Mouse (Mus musculus): Measurements from ENCODE around the gene Sun2.

The Sun2 gene

DNA sequence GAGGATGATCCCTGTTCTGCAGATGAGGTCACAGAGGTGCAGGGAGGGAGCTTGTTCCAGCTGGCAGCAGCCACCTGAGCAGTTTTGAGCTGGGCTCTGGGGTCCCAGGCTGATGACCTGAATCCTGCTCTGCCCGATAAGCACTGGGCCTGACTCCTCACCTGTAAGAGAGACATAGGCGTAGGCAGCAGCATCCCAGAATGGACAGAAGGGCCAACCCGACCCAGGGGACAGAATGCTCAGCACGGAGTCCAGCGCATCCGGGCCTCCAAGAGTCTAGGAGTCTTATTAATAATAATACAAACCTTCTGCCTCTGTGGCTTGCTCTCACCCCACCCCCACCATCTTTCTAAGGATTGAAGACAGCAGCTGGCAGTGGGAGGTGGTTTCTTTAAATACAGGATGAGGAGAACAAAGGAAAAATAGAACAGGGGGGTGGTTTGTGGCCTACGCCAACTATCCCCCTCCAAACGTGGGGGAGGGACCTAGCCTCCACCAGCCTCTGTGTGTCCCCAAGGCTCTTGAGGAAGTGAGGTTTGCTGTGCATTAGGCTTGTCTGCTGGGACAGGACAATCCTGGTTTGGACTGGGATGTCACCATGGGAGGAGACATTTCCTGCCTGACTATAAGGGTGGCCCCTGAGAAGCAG, 13.8 kb upstream of the Sun2 start:
- no peak for DNase-seq (ENCODE audit: inconsistent ontology term)

DNA sequence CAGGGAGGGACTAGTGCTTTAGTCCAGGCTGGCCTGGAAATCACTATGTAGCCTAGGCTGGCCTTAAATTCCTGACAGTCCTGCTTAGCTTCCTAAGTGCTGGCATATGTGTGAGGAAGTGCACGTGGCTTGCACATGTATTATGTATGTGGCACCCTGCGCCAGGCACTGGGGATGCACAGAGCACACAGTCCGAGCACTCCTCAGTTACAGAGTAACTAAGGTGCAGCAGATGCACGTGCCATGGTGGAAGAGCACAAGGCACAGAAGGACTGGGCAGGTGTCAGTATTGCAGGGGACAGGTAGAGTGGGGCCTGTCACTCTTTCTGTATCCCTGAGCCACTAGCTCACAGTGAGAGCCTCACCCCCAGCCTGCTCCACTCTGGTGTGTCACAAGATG, 12.8 kb upstream of the Sun2 start:
- no peak for DNase-seq (ENCODE audit: inconsistent ontology term)

DNA sequence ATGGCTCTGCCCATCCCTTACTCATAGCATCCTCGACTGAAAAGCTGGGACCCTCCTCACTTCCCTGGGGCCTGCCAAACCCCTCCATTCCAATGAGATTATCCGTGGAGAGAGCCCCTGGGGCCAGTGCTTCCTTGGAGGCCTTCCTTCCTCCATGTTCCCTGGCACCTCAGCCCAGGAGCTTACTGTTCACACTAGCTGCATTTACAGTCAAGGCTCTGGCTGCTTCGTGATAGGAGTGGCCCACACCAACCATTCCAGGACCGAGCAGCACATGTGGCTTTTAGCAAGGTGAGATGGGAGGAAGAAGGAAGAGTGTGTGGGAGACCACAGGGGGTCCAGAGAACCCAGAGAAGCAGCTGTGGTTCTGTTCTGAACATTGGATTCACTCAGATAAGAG, 11.5 kb upstream of the Sun2 start:
- no peak for DNase-seq (ENCODE audit: inconsistent ontology term)

DNA sequence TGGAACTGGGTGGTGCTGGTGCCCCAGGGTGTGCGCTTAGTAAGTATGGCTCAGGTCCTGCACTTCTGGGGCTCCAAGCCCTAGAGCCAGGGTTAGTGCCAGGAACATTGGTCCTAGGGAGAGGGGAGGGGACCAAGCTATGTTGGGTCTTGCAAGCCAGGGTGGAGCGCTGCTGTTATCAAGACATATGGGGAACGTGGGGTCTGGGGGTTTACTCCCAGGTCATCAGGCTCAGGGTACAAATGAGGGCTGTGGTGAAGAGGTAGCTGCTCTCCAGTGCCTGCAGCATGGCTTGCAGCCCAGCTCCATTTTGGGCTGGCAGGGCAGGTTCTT, 11.1 kb upstream of the Sun2 start:
- no peak for DNase-seq (ENCODE audit: inconsistent ontology term)

DNA sequence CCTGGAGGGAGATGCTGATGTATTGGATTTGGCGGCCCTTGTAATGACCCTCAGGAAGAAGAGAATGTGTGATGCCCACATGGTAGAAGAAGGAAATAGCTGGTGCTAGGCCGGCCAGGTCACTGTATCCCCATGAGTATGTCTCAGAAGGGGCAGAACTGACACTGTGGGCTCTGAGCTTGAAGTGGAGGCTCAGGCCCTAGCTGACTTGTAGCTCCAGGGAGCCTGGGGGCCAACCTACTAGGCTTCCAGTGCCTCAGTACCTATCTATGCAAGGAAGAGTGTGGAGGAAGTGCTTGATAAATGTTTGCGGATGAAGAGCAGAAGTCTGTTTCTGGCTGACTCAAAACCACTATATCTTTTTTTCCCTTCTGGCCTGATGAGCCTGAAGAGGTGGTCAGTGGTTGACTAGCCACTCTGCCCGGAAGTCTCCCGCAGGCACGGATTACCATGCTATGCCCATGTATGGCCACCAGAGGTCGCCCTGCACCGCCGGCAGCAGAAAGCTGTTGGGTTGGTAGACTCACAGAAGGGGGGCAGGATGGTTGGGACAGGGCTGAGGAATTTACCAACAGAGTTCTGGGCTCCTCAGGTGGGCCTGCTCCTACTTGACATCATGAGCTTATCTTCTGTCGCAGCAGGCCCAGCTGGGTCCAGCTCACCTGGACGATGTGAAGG, 10.5 kb upstream of the Sun2 start:
- DNase-seq (ENCODE audit: inconsistent ontology term): peak; percentile 77

DNA sequence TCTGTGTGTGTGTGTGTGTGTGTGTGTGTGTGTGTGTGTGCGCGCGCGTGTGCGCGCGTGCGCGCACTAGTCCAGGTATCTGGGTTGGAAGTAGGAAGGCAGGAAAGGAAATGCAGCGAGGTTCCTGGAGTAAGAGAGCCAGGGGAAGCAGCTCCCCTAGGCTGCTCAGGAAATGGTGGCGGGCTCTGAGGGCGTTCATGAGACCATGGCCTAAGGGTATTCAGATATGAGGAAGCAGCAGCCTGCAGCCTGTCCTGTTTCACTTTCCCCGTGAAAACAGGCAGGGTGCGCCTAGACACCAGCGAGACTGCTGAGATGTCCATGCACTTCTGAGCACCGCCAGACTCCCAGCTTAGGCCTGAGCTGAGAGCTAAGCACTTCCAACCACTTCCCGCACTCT, 9.4 kb upstream of the Sun2 start:
- no peak for DNase-seq (ENCODE audit: inconsistent ontology term)

DNA sequence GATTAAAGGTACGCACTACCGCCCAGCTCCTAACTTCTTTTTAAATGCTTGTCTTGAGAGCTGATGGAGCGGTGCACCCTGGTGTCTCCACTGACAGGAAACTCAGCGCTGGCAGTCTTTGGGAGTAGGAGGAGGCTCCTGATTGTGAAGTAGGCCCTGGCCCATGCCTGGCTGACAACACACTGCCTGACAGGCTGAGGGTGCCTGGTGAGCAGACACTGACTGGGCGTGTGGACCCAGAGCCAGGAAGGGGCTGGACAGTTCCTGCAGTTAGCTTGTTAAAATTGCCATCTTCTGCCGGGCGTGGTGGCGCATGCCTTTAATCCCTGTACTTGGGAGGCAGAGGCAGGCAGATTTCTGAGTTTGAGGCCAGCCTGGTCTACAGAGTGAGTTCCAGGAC, 7.9 kb upstream of the Sun2 start:
- no peak for DNase-seq (ENCODE audit: inconsistent ontology term)

DNA sequence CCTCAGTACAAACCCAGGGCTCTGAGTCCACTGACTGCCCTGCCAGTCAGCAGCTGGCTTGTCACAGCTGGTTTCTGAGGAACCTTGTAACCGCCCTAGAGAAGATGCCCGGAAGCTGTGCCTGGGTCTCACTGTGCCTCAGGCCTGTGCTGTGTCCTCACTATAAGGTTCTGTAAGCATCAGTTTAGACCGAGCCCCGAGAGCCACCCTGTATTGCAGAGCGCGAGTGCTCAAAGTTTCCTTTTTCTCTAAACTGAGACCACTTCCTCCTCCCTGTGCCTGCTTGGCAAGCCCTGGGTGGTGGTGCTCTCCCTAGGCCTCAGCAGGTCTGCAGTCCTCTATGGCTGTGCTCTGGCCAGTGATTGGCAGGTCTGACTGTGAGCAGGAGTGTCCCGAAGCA, 6.8 kb upstream of the Sun2 start:
- DNase-seq (ENCODE audit: inconsistent ontology term): no peak

DNA sequence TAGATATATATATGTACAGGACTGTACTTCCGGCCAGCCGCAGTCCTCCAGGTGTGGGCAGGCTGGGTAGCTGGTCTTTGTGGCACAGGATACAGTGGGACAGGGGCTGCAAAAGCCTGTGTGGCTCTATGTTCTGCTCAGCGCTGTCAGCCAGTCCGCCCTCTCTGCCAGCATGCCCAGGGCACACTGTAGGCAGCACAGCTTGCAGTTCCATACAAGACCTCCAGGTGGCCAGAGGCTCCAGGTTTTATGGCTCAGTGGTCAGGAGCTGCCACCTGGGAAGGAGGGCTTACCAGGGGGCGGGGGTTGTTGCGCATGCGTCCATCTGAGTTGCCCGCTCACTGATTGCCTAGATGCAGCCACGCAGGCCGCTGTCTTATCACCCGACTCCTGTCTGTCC, 5.7 kb upstream of the Sun2 start:
- no peak for DNase-seq (ENCODE audit: inconsistent ontology term)

DNA sequence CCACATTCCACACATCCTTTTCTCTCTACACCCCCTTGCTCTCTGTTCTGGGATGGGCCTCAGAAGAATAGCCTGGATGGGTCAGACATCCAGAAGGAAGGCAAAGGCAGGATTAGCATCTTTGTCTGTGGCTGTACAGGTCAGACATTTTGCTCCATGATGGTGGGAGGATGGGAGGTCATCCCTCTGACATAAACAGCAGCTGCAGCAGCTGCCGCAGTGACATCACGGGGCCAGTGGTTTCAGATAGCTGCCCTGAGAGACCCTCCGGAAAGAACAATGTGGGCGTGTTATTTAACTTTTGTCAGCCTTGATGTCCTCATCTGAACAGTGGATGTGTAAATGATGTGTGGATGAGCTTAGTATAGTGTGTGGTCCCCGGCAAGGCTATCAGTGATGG, 3.5 kb upstream of the Sun2 start:
- DNase-seq (ENCODE audit: inconsistent ontology term): no peak

DNA sequence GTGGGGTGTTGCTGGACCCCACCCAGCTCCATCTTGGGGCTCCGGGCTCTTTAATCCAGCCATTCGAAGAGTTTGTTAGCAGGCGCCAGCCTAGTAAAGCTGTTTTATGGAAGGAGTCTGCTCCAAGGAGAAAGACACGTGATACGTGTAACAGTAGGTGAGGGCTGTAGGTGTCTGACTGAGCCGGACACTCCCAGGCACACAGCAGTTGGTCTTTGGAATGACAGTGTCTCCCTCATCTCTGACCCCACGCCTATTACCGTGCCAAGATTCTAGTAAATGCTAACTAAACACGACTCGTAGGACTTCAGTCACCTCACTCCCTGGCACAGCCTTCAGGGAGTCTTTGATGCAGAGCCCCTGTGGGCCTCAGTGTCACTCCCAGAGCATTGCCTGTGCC, 3.0 kb upstream of the Sun2 start:
- no peak for DNase-seq (ENCODE audit: inconsistent ontology term)

DNA sequence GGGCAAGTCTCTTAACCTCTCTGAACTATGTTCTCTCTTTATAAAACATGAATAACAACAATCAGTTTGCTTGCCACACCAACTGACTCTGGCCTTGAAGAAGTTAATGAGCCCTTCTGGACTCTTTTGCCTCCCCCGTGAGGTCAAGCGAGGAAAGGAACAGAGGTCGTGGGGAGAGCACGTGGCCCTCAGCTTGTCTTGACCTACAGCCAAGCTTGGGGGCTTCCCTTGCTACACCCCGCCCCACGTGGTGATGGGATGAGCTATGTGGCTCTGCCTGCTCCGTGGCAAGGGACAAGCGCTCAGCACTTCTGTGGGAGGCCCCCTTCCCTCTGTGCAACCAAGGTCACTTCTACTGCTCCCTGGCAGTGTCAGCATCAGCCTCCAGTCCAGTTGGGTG, 2.4 kb upstream of the Sun2 start:
- DNase-seq (ENCODE audit: inconsistent ontology term): no peak

DNA sequence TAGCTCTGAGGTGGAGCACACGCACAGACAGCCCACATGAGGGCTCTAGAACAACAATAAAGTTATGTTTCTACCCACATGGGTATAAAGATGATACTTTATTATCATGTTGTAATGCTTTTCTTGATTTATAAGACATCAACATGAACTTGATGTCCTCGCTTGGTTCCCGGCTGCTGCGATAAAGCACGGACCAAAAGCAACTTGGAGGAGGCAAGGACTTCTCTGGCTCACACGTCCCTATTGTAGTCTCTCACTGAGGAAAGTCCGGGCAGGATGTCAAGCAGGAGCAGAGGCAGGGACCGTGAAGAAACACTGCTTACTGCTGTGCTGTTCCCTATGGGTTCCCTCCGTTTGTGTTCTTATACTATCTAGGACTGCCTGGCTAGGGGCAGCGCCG, 1.7 kb upstream of the Sun2 start:
- no peak for DNase-seq (ENCODE audit: inconsistent ontology term)

DNA sequence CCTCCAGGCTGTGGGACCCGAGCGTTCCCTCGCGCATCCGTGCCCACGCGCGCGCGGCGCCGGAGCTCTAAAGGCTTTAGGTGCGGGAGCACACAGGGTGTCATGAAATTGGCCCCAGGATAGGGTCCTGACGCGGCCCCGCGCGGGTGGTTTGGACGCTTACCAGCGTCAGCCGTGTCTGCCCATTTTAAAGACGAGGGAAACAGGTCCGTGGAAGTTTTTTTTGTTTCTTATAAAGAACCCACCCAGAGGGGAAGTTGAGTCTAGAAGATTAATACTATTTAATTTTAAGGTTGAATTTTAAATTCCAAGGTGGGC, 329 bp upstream of the Sun2 start:
- DNase-seq (ENCODE audit: inconsistent ontology term): no peak

DNA sequence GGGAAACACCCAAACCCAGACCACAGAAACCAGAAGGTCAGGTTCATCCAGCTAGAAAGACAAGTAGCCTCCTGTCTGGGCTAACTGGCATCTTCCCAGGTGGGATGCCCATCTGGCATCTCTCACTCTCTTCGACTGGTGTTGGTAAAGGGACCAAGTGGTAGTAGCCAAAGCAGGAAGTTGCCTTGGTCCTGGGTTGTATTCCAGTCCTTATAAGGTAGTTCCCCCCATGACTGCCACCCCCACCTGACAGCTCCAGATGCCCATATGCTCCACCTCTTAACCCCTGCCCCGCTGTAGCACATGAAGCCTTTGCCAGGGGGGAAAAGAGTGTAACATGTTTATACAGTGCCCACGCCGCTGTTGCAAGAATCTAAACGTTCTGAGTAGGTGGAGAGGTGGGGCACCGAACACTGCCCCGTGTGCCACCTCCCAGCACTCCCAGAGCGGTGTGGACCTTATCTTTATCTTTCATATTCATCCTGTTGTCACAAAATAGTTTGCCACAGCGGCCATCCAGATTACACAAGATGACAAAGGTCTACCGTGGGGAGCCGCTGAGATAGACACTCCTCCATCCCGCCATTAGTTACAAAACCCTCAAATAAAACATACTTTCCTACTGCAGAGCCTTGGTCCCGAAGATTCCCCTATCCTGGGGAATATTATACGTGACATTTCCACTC, 1.0 kb downstream of the Sun2 start:
- peak; percentile 82 for DNase-seq (ENCODE audit: inconsistent ontology term)

DNA sequence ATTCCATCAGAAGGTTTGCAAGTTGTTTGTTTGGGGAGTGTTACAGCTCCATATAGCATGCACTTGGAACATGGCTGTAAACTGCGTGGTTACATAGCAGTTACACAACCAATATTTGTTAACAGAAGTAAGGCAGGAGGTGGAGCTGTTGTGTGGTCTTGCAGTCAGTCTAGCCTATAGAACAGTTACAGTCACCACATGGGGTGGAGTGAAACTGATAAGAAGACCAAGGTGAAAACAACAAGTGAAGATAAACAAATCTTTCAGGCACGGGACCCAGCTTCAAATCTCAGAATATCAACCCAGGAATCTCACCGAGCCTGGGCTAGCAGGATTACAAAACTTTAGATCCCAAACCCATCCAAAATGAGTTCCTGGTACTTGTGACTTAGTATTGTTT, 1.6 kb downstream of the Sun2 start:
- DNase-seq (ENCODE audit: inconsistent ontology term): no peak

DNA sequence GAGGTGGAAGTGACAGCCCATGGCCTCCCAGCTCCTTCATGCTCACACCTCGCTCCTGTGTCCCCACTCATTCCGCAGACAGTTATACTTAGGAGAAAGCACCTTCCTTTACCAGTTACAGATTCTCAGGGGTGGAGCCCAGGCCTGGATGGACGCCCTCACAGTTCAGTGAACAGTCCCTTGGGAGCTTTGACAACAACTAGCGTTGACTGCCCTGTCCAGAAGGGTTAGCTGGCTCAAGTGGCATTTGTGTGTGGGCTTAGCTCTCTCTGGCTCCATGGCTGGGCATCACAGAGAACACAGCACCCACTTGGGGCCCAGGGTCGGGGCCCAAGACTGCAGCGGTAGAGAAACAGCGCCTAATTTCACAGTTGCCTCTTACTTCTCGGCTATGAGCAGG, 8.0 kb downstream of the Sun2 start:
- DNase-seq (ENCODE audit: inconsistent ontology term): no peak

DNA sequence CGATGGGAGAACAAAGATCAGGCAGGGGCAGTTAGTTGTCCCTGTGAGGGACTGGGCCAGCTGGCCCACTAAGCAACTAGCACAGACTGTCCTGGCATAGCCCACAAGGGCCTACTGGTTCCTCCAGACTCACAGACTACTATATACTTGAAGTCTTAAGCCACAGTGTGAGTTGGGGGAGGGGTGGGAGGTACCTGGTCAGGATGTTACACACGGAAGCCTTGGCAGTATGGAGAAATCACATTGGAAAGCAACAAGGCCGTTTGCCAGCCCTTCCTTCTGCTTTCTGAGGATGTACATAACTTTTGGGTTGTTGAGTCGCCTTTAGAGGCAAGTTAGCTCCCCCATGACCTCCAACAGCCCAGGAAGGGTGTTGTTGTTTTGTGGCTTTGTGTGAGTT, 8.7 kb downstream of the Sun2 start:
- no peak for DNase-seq (ENCODE audit: inconsistent ontology term)

DNA sequence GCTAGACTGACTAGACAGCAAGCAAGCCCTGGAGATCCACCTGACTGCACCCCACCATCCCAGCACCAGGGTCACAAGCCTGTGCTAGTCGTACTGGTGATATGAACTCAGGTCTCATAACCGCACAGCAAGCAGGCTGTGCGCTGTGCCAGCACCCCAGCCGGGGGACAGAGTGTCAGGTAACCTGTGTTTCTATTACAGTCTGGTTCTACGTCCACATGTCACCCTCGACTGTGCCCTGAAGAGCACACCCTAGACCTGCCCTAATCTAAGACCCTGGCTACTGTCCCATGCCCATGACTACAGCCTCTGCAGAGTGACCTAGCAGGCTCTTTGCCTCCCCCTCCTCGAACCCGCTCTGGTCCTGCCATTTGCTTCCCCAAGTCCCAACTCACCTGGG, 9.1 kb downstream of the Sun2 start:
- DNase-seq (ENCODE audit: inconsistent ontology term): no peak

DNA sequence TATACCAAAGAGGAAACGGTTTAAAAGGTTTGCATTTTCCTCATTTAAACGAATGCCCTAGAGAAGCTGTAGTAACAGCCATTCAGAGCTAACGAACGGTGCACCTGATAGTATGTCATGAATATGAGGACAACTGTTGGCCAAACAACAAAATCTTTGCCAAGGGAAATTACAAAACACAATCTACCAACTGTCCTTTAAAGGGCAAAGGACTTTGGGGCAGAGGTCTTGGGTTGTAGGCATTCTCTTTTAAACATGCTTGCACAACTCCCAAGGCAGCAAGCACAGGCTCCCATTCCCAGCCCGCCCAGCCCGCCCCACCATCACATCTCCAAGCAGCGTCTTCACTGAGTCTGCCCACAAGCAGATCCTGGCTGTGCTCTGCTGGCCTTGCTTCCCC, 10.8 kb downstream of the Sun2 start:
- no peak for DNase-seq (ENCODE audit: inconsistent ontology term)

DNA sequence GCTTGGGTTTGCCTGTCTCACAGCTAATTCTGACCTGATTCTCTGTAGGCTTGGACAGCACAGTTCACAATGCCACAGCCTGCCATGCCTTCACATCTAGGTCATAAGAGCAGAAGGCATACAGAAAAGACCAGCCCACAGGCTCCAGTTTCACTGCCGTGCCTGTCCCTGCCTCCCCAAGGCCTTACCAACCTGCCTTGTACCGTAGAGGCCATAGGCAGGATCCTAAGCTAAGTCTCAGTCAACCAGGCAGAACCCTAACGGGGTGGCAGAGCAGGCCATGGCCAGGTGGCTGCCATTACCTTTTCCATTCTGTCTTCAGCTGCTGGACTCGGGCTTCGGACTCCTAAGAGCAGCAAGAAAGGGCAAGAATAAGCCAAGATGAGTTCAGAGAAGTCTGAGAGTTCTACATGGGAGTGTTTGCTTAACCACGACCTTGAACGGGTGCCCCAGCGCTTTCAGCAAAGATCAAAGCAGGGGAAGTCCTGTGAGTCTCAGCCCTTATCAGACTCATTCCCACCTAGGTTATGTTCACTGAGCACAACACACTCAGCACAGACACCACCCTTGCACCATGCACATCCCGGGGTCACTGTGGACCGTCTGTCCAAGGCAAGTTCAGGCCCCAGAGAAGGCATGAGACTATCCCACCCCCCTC, 13.5 kb downstream of the Sun2 start:
- DNase-seq (ENCODE audit: inconsistent ontology term): no peak

DNA sequence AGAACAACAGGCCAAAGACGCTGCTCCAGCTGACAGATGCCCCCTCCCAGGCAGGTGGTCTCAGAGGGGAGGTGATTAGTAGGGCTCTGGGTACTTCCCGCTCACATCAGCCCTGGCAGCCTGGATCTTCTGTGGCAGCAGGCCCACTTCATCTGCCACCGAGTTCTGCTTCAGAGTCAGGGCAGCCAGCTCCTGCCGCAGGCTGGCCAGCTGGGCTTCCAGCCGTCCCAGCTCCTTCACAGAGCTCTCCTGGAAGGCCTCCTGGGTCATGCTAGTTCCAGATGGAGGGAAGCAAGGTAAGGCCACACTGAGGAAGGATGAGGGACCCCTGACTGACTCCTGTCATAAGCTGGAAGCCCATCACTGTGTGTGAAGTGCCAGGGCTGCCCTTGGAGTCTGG, 14.0 kb downstream of the Sun2 start:
- DNase-seq (ENCODE audit: inconsistent ontology term): no peak

DNA sequence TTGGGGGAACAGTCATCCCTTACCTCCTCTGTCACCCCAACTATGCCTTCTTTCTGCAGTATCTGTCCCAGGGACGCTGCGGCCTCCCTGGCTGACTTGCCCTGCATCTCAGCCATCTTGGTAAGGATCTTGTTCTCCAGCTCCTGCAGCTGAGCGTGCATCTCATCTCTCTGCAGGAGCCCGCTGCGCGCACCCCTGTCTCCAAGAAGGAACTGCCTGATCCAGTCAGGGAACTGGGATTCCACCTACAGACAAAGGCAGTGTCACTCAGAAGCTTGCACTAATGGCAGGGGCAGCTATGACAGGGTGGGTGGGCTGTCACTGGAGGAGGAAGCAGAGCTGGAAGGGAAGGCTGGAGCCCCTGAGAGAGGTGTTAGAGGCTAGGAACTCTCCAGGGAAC, 14.5 kb downstream of the Sun2 start:
- DNase-seq (ENCODE audit: inconsistent ontology term): no peak

All from Muller cell, postnatal 12 days (primary cell).